Mouse (Mus musculus) liver, postnatal 0 days (tissue): ENCODE results near the gene Shbg. TPM values are rescaled to one million over a fixed set of nuclear protein-coding genes. Genes with fewer than 3 reads are reported as not detected.
"Not testable (repeated sequence)": the region's sequence is repeated elsewhere in the genome, so short reads cannot be mapped to it uniquely, and the experiment has no call there.

Experiments used
- ATAC-seq: fragments of 200-750 bp; cut with Nextera tagmentation; 2 replicates; pipeline ENCODE4 v1.8.0; 2017; ENCODE audit warnings: mild to moderate bottlenecking, moderate library complexity
- DNase-seq: peaks from one replicate; pipeline ENCODE4 v3.0.0-alpha.2; 2016
- H3K27ac ChIP-seq: fragments of 300-500 bp; sonication (generic); 2 replicates; pipeline ENCODE4 v1.5.1; 2014; ENCODE audit warnings: antibody characterized with exemption, moderate library complexity, mild to moderate bottlenecking, low read depth
- H3K27me3 ChIP-seq: fragments of 300-500 bp; sonication (generic); 2 replicates; pipeline ENCODE4 v1.6.1; 2014; ENCODE audit warnings: low read length, control low read depth, mixed read lengths; ENCODE audit not compliant: insufficient read depth
- H3K36me3 ChIP-seq: fragments of 300-500 bp; sonication (generic); replicated peaks from 2 replicates; pipeline ENCODE4 v1.6.1; 2014; ENCODE audit warnings: mild to moderate bottlenecking, control low read depth, low read length, moderate library complexity, mixed read lengths; ENCODE audit not compliant: insufficient read depth
- H3K4me1 ChIP-seq: fragments of 300-500 bp; sonication (generic); 2 replicates; pipeline ENCODE4 v1.6.1; 2014; ENCODE audit warnings: antibody characterized with exemption, mild to moderate bottlenecking, control low read depth; ENCODE audit not compliant: insufficient read depth
- H3K4me2 ChIP-seq: fragments of 300-500 bp; sonication (generic); 2 replicates; pipeline ENCODE4 v1.6.1; 2014; ENCODE audit warnings: low read depth, mild to moderate bottlenecking, low read length, moderate library complexity, mixed read lengths
- H3K4me3 ChIP-seq: fragments of 300-500 bp; sonication (generic); 2 replicates; pipeline ENCODE4 v1.5.1; 2014; ENCODE audit warnings: low read depth, low read length
- H3K9ac ChIP-seq: fragments of 300-500 bp; sonication (generic); replicated peaks from 2 replicates; pipeline ENCODE4 v1.6.1; 2014; ENCODE audit warnings: mild to moderate bottlenecking, moderate library complexity
- H3K9me3 ChIP-seq: fragments of 300-500 bp; sonication (generic); 2 replicates; pipeline ENCODE4 v1.6.1; 2016; ENCODE audit warnings: mild to moderate bottlenecking, control low read depth, low read length, mixed read lengths
- CTCF ChIP-seq: sonication (generic); IDR thresholded peaks from 2 replicates; pipeline ENCODE4 v1.5.1; 2016; ENCODE audit warnings: antibody characterized with exemption, low read depth
- EP300 ChIP-seq: IDR thresholded peaks from 2 replicates; pipeline ENCODE4 v1.6.1; 2016; ENCODE audit warnings: antibody characterized with exemption, low read depth, mild to moderate bottlenecking
- WGBS: fragments of 180-500 bp; shearing (Covaris S2); extraction: QIAGEN DNeasy Blood & Tissue Kit; methylation state at CpG from one replicate; pipeline ENCODE4 v1.1.7; 2014; ENCODE audit not compliant: insufficient replicate concordance; 5-methylcytosine and 5-hydroxymethylcytosine counted together
- polyA plus RNA-seq: library from polyadenylated mRNA; unstranded; fragments of >200 nt; fragmentation: Nextera tagmentation; extraction: Ambion mirVana; gene quantifications from 2 replicates; pipeline ENCODE4 v1.2.1, GENCODE M21; 2015

The Shbg gene
- polyA plus RNA-seq, 1 experiment from 2014 or later = 4.3 TPM

GRCm38 (mm10) chr11:69622406-69622805, 4.7 kb upstream of the Shbg start:
- Histone ChIP-seq H3K36me3 (no peaks in the 10 kb centered on the region), H3K27ac (peak overlapping the region; percentile 75), H3K4me3 (peak overlapping the region; percentile 63), H3K9me3 (no peaks in the 10 kb centered on the region), H3K4me2 (peak overlapping the region; percentile 74), H3K27me3 (no peaks in the 10 kb centered on the region), H3K9ac (peak overlapping the region; percentile 74), H3K4me1 (peaks cover 7% of the 10 kb centered on the region)
- ATAC-seq (peak; percentile 15; the same call in 1 of the 2 replicates), DNase-seq (peak; percentile 19)
- TF ChIP-seq EP300 = no peak
- no peak for TF ChIP-seq CTCF
- 41% methylated on average over 6 of the region's 6 CpGs for WGBS

- WGBS = 4% methylated on average over 20 of the region's 20 CpGs
- ATAC-seq = peak; percentile 83
- Histone ChIP-seq H3K36me3 (no peaks in the 10 kb centered on the region), H3K9ac (peak within 1 kb of the TSS; percentile 74), H3K4me3 (peak within 1 kb of the TSS; percentile 63), H3K27ac (peak within 1 kb of the TSS; percentile 75), H3K4me1 (peaks cover 7% of the 10 kb centered on the region), H3K27me3 (no peaks in the 10 kb centered on the region), H3K9me3 (no peaks in the 10 kb centered on the region), H3K4me2 (peak within 1 kb of the TSS; percentile 74)
- TF ChIP-seq EP300 (no peak), CTCF (no peak)
- peak; percentile 73 for DNase-seq
These were observed 4.0 kb upstream of the Shbg start, which contains the start of gene Sat2 for GRCm38 (mm10) chr11:69621571-69622268. TSS of gene Sat2 (plus strand) at chr11:69622024.

GRCm38 (mm10) chr11:69620394-69621081, 2.8 kb upstream of the Shbg start:
- no peaks in the 10 kb centered on the region for H3K9me3 ChIP-seq
- DNase-seq (no peak), ATAC-seq (no peak)
- peaks cover 7% of the 10 kb centered on the region for H3K4me1 ChIP-seq
- H3K4me2 ChIP-seq = no peak overlapping the region
- no peak overlapping the region for H3K27ac ChIP-seq
- no peak overlapping the region for H3K4me3 ChIP-seq
- no peak overlapping the region for H3K9ac ChIP-seq
- WGBS = 51% methylated on average over 7 of the region's 7 CpGs
- no peaks in the 10 kb centered on the region for H3K27me3 ChIP-seq
- no peak for TF ChIP-seq CTCF
- TF ChIP-seq EP300 = no peak
- H3K36me3 ChIP-seq = no peaks in the 10 kb centered on the region

- WGBS = 43% methylated on average over 10 of the region's 10 CpGs
- Histone ChIP-seq H3K27me3 (no peaks in the 10 kb centered on the region), H3K4me1 (peaks cover 10% of the 10 kb centered on the region), H3K4me3 (no peak overlapping the region), H3K36me3 (no peaks in the 10 kb centered on the region), H3K4me2 (no peak overlapping the region), H3K9ac (no peak overlapping the region), H3K27ac (no peak overlapping the region), H3K9me3 (no peaks in the 10 kb centered on the region)
- ATAC-seq (no peak), DNase-seq (no peak)
- no peak for TF ChIP-seq EP300
- TF ChIP-seq CTCF = no peak
These were observed 924 bp downstream of the Shbg start for GRCm38 (mm10) chr11:69616781-69617180.

GRCm38 (mm10) chr11:69614257-69614588, 3.5 kb downstream of the Shbg start:
- H3K9me3 ChIP-seq, H3K36me3 ChIP-seq, H3K27ac ChIP-seq, DNase-seq, H3K4me1 ChIP-seq, H3K9ac ChIP-seq, ATAC-seq, H3K27me3 ChIP-seq: not testable (repeated sequence)
- Histone ChIP-seq H3K4me2 (peak overlapping the region; percentile 74), H3K4me3 (peak overlapping the region; percentile 26; the same call in 1 of the 2 replicates)
- WGBS = 44% methylated on average over 11 of the region's 11 CpGs

- TF ChIP-seq CTCF (peak; percentile 90), EP300 (no peak)
- ATAC-seq (peak; percentile 71), DNase-seq (peak; percentile 88)
- H3K27me3 ChIP-seq = no peaks in the 10 kb centered on the region
- H3K4me3 ChIP-seq = peak overlapping the region; percentile 26
- H3K27ac ChIP-seq = no peak overlapping the region
- peaks cover 4% of the 10 kb centered on the region; the same call in 1 of the 2 replicates for H3K4me1 ChIP-seq
- no peaks in the 10 kb centered on the region for H3K36me3 ChIP-seq
- peak overlapping the region; percentile 74 for H3K4me2 ChIP-seq
- WGBS = 8% methylated on average over 19 of the region's 19 CpGs
- peak overlapping the region; percentile 42 for H3K9ac ChIP-seq
- H3K9me3 ChIP-seq = no peaks in the 10 kb centered on the region
These were observed 4.0 kb downstream of the Shbg start for GRCm38 (mm10) chr11:69613553-69614256.
